Mouse (Mus musculus) embryo, embryonic 11 days (tissue): Measurements from ENCODE around the gene Ccdc103.

Experiments used
- DNase-seq: peaks from one replicate; pipeline ENCODE4 v3.0.0-alpha.2; 2015

Ccdc103 gene

DNA sequence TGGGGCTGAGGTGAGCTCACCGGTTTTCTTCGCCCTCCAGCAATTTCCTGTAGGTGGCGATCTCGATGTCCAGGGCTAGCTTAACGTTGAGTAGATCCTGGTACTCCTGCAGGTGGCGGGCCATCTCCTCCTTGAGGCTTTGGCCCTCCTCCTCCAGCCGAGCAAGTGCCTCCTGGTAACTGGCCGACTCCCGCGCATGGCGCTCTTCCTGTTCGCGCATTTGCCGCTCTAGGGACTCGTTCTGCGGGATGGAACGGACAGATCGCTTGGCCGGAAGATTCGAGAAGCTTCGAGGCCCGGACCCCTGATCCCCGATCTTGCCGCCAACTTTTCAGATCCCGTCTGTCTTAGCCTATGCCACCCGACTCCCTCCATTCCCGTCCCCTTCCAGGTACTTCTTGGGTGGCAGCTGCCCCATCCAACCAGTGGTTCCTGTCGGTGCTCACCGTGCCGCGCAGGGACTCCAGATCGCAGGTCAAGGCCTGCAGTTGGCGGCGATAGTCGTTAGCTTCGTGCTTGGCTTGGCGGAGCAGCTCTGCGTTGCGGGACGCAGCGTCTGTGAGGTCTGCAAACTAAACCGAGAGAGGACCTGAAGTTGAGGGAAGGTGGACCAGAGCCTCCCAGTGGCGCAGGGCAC is 12.1 kb downstream of the Ccdc103 start:
- peak; percentile 87 for DNase-seq

DNA sequence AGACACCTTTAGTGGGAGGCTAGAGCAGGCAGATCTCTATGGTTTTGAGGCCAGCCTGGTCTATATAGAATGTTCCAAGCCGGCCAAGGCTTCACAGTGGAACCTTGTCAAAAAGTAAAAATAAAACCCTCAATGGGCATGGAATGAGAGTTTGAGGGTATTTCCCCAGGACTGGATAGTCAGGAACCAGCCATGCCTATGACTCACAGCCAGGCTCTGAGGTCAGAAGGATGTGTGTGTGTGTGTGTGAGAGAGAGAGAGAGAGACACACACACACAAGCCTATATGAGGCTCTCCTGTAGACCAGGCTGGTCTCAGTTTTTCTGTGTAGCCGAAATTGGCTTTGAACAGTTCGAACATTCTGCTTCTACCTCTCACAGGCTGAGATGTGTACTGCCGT is 13.7 kb downstream of the Ccdc103 start:
- no peak for DNase-seq

DNA sequence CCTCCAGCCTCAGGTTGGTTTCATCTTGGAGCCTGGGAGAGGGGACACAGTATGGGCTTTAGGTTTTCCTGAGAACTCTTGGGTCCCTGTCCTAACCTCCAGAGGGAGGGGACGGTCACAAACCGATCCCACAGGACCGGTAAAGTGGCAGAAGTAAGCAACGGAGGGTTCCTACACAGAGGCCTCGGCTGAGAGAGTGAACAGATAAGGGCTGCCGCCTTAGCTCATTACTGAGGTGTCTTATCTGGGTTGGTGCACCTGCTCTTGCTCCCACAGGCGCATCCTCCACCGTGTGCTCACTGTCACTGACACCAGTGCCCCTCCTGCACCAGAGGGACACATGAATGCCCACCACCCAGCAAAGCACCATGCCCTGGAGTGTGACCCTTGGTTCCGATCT is 14.8 kb downstream of the Ccdc103 start:
- DNase-seq, result no peak

DNA sequence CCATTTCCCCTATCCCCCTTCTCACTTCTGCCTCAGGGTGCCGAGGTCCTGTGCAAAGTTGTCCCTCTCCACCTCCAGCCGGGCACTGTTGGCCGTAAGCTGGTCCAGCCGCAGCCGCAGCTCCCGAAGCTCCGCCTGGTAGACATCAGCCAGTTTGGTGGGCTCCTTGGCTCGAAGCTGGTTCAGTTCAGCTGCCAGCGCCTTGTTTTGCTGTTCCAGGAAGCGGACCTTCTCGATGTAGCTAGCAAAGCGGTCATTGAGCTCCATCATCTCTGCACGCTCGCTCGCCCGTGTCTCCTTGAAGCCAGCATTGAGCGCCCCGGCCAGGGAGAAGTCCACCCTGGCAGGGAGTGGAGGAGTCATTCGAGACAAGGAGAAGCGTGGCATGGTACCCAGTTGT is 15.6 kb downstream of the Ccdc103 start:
- DNase-seq, result no peak

DNA sequence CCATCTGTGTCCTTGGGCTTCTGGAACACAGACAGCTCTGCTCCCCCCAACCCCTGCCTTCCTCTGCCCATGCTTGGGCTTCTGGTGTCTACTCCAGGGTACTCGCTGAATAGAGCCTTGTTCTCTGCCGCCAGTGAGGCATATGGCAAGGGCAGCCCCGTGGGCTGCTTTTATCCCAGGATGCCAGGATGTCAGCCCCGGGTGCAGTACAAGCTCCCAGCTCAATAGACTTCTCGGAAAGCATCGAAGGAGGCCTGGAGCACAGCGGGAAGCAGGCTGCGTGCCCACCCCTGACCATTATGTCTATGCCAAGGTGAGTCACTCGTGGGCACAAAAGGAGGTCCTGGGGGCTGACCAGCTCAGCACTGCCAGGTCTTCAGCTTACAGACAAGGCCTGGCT is 17.4 kb downstream of the Ccdc103 start:
- no peak for DNase-seq

DNA sequence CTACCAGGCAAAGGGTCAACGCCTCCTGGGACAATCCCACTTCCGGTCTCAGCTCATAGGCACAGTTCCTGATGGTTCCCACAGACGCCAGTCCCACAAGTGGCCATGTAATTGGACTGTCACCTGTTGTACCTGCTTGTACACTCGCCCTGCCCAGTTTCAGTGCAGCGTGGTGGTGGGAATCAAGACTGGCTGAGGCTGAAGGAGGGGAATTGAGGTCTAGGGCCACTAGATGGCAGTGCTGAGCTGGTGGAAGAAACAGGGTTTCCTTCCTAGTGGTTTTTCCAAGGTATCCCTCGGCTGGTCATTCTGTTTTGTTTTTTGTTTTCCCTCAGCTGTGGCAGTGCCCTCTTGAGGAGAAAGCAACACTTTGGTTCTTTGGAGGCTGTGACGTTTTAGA is 19.8 kb downstream of the Ccdc103 start, which contains the start of gene Gfap:
Gene Gfap, minus strand, starts transcription at position 150 of the 400 bp plus-strand sequence.
- peak; percentile 88 for DNase-seq

DNA sequence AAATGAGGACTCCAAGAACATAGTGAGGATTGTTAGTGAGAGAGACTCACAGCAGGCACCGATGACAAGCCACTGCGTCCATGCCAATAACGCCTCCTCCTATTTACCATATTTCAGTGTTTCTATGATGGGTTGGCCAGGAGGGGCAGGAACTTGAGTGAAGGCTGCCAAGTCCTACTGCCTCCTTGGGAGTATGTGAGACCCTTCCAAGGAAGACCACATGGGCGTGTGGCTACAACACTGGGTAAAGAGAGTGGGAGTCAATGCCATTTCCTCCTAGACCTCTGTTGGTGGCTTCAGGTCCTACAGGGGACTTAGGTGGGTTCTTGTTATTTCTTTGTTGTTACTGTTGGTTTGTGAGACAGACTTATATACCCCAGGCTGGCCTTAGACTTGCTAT is 20.2 kb downstream of the Ccdc103 start:
- no peak for DNase-seq

DNA sequence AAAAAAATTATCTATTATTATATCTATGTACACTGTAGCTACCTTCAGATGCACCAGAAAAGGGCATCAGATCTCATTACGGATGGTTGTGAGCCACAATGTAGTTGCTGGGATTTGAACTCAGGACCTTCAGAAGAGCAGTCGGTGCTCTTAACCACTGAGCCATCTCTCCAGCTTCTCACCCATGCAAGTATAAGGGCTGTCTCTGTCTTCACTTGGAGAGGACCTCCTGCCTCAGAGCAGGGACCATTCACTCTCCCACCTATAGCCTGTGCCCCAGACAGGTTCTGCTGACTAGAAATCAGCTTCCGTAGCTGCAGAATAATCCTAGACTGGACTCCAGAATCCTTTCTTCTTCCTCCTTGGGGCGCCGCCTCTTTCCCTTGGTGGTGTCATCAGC is 21.1 kb downstream of the Ccdc103 start:
- no peak for DNase-seq

DNA sequence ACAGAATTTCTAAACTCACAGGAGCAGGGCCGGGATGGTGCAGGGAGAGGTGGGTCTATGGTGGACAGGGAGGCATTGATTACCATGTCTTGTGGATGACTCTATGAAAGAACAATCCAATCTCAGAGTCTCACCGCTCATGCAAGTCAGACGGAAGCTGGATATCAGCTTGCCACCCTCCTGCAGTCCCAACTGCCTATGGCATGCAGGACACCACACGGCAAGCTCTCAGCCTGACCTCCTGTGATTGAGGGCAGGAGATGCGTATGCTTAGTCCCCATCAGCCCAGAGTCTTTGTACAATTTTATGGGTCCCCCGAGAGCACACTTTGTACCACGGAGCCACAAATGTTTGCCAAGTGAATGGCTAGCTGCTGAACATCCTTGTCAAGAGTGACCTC is 22.6 kb downstream of the Ccdc103 start:
- DNase-seq, result no peak

DNA sequence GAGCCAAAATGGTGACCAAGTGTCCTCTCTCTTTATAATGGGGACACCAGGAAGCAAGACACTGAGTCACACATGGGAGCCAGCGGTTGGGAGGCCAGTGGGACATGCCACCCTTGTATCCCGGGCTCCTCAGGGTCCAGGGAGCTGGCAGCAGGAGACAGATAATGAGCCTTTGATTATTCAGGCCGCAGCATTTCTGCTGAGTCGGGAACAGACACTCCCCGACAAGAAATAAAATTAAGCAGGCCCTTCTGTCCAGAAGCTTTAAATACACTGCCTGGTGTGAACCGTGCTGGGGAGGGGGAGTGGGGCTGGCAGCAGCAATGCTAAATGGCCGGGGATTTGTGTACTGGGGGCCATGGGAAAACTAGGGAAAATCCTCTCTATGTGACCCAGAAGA is 30.4 kb downstream of the Ccdc103 start:
- DNase-seq, result no peak

DNA sequence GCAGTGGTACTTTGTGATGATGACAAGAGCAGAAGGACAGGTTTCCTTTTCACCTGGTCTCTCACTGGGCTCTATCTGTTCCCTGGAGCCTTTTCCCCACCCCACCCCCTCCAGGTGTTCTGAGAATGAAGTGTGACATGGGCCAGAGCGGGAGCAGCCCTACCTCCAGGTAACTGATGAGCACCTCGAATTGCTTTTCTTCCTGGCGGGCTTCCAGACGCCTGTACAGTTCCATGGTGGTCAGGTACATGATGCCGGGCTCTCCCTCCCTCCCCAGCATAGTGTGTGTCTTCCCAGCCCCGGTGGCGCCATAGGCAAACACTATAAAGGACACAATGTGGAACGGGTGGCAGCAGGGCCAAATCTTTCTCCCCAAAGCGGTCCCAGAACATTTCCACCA is 34.4 kb downstream of the Ccdc103 start:
- no peak for DNase-seq

DNA sequence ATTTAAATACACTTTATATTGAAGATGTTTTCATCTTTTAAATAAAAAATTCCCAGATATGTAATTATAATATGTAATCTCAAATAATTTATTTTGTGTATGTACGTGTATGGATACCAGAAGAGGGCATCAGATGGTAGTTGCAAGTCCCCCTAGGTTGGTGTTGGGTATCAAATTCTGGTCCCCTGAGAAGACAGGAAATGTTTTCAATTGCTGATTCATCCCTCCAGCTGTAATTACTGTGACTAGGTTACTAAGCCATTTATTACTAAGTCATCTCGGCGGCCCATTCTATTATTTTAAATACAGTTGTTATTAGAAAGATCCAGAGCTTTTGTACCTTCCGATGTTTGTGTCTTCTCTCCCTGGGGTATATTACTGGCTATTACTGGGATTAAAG is 37.1 kb downstream of the Ccdc103 start:
- DNase-seq, result no peak

DNA sequence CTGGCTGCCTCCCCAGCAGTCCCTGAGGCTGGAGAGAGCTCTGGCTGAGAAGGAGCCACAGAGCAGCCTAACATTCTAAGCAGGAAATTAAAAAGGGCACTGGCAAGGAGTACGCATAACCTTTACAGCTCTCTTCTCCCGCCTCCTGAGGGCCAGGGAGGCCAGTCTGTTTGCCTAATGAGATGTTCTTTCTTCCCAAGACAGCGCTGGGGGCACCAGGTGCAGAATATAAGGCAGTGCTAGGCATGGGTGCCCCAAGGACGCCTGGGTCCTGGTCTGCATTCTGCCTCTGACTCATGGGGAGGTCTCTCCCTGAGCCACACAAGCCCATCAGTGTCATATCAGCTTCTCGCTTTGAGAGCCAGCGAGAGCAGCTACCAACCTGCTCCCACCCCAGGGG is 40.5 kb downstream of the Ccdc103 start:
- no peak for DNase-seq

DNA sequence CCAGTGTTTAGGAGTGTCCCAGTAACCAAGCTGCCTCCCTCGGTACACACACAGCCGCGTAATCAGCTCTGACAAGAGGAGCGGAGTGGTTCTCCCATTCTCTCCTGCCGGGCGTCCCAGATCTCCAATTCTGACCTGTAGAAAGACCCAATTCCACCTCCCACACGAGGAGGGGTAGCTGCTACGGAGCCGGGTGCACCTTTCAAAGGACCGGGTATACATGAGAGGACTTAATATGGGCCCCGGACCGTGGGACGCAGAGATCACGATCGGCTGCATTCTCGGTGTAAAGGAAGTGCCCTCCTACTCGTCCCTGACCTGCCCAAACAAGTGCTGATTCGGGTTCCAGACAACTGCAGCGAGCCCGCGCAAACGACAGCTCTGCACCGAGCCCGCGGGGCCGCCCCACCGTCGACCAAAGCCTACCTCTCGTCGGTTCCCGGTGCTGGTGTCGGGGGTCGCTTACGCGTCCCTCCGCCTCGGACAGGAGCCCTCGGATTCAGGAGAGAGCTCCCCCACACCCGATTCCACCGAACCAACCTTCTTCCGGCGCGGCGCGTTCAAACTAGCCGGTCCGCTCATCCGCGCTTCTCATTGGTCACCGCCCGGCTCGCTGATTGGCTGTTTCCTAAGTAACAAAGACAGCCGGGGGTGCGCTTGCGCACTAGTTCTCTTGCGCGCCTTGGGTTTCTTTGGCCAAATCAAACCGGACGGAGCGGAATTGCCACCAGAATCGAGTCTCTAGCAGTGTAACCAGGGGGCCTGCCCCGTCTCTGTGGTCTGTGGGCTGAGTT is 43.8 kb downstream of the Ccdc103 start, which contains the start of gene Kif18b:
Gene Kif18b, minus strand, starts transcription at position 568 of the 794 bp plus-strand sequence.
- peak; percentile 99 for DNase-seq

DNA sequence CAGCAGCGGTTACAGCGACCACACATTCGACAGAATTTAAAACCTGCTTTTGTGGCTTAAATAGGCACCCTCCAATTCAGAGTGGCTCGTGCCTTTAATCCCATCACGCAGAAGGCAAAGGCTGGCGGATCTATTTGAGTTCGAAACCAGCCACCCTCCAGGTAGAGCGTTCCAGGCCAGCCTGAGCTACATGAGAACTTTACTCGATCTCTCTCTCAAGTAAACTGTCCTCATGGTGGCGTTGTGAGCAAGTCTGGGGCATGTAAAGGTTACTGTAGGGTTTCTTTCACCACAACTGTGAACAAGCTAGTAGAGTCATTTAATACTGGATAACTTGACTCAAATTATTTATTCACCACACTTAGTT is 44.3 kb downstream of the Ccdc103 start:
- DNase-seq, result peak; percentile 80

DNA sequence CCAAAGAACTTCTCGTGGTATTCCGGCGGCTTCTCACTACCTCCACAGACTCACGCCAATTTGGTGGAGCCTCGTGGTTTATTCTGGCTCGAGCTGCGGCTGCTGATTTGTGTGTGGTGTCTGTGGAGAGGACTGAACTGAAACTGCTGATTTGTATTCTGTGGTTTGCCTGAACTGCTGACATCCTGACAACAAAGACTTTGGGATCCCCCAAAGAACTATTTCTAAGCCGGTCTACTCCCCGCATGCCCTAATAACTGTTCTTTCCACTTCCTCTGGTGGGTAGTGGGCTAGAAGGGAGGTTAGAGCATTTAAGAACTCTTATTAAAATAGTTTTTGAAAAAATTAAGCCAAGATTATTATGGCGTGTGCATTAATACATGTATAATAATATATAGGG is 49.7 kb downstream of the Ccdc103 start:
- DNase-seq, result no peak
